Mouse (Mus musculus) R1 (cell line): ENCODE data around the gene Prc1.
"Not testable (repeated sequence)": the region's sequence is repeated elsewhere in the genome, so short reads cannot be mapped to it uniquely, and the experiment has no call there.

ENCODE experiments used
- DNase-seq: peaks from one replicate; pipeline ENCODE4 v3.0.0-alpha.2; 2018; ENCODE audit warnings: low read depth, low spot score

The Prc1 gene

DNA sequence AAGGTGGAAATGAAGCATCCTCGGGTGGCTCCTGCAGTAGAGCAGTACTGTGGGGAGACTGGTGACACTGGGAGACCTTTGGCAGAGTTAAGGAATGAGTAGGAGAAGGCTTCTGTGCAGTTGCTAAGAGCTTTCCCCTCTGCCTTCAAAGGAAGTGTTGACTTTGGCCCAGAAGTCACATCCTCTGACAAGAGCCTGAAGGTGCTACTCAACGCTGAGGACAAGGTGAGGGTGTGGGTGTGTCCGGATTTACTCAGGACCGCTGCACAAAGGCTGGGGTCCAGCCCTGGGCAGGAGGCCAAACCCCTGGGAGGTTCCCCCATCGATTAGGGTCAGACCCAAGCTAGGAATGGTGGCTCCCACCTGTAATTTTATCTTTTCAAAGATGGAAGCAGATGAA is 9.9 kb upstream of the Prc1 start:
- DNase-seq: no peak

DNA sequence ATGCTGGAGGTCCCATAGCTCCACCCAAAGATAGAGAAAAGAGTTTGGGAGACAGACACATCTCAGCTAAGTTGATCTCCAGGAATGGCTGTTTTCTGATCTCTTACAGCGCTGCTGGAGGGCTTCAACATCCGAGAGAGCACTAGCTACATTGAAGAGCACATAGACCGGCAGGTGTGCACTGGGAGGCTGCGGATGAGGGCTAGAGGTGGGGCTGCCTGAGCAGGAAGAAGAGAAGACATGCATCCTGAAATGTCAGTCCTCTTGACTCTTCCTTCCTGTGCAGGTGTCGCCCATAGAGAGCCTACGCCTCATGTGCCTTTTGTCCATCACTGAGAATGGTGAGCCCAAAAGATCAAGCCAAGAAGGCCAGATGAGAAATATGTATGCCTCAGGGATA is 8.5 kb upstream of the Prc1 start:
- DNase-seq: no peak

GRCm38 (mm10) chr7:80287736-80288135 is 6.5 kb upstream of the Prc1 start:
- DNase-seq: no peak

DNA sequence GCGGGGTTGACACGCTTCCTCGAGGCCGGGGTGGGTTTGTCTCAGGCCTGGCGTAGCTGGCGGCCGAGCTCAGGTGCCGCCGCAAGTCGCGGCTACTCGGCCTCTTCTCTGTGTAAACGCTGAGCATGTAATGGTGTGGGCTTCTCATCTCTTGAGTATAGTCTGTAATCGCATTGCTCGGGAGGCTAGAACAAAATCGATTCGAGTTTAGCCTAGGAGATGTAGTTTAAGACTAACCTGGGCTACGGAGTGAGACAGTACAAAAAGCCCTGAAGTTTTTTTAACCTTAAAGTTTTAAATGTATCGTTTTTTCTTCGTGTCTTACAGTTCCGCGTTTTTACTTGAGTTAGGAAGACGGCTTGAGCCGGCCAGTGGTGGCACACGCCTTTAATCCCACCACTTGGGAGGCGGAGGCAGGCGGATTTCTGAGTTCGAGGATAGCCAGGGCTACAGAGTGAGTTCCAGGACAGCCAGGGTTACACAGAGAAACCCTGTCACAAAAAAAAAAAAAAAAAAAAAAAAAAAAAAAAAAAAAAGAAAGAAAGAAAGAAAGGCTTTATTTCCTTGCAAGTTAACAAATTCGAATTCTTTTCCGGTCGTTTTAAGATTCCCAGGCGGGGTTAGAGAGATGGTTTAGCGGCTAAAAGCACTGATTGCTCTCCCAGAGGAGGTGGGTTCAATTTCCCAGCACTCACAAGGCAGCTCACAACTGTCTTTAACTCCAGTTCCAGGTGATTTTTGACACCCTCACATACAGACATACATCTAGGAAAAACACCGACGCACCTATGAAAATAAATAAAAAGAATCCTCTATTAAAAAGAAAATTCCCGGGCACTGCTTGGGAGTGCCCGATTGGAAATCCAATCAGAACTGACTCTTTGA is 756 bp downstream of the Prc1 start:
- DNase-seq: peak; percentile 64

DNA sequence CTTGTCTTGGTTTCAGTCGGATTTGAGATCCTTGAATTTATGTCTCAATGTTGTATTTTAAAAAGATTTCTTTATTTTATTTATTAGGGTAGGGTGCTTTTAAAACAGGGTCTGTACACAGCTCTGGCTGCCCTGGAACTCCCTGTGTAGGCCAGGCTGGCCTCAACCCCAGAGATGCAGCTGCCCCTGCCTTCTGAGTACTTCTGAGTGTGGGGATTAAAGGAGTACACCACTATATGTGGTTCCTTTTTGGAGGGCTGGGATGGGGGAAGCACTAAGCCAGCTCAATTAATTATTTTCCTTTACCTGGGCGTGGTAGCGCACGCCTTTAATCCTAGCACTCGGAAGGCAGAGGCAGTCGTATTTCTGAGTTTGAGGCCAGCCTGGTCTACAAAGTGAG is 2.2 kb downstream of the Prc1 start:
- DNase-seq: no peak

DNA sequence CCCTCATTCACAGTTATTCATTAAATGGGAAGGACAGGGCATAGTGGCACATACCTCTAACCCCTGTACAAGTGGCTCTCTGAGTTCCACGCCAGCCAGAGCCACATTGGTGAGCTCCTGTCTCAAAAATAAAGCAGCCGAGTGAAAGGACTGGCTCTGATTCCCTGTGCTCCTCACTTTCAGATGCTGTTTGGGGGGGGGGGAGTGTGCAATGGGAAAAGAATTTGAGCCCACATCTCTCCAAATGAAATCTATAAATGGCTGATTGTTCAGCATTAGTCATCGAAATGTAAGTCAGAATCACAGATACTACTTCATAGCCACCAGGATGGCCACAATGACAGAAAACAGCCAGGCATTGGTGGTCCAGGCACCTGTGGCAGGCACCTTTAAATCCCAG is 2.8 kb downstream of the Prc1 start:
- DNase-seq: no peak

DNA sequence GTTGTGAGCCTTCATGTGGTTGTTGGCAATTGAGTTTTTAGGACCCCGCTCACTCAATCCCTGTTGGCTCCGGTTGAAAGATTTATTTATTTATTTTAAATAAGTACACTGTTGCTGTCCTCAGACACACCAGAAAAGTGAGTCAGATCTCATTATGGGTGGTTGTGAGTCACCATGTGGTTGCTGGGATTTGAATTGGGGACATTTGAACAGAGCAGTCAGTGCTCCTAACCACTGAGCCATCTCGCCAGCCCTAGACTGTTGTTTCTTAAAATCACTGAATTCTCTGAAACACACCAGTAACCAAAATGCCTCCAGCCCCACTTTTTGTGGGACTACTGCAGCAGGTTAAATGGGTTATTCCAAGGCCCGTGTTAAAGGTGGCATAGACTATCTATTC is 4.5 kb downstream of the Prc1 start:
- no peak for DNase-seq

DNA sequence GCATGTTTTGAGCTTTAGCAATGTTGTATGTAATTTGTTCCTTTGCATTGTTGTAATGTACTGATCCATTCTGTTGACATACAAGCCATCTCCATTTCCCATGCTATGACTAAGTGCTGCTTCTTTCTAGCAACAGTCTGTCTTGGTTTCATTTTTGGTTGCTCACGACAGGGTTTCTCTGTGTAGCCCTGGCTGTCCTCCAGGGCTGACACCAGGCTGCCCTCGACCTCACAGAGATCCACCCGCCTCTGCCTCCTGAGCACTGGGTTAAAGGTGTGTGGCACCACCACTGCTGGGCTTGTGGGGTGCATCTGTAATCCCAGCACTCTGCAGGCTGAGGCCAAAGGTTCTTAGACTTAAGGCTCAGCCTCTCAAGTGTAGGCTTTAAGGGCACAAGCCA is 5.3 kb downstream of the Prc1 start:
- no peak for DNase-seq

DNA sequence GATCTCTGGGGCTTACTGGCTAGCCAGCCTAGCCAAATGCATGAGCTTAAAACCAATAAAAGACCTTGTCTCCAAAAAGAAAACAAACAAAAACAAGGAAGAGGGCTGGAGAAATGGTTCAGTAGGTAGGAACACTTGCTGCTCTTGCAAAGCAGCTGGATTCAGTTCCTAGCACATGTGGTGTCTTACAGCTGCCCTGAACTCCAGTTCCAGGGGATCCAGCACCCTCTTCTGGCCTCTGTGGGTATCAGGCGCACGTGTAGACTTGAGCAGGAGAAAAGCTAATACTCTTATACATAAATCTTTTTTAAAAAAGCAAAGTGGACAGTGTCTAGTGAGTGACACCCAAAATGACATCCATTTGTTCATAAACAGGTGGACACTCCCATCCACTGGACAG is 7.3 kb downstream of the Prc1 start:
- peak; percentile 55 for DNase-seq

DNA sequence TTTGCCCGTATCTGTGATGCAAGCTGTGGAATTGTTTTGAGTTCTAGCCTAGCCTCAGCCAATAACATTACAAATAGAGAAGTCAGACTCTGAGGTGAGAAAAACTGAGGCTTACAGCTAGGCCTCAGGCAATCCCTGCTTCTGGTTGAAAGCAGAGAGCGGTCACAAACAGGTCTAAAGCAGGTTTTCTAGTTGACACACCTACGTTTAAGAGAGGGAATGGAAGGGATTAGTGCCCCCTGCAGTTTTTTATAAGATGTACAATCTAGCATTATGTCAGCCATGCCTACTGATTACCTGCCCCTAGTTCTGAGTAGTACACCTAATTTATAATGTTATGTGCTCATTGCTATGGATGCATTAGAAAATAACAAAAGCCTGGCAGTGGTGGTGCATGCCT is 13.5 kb downstream of the Prc1 start:
- peak; percentile 53 for DNase-seq

- no peak for DNase-seq
These were observed 16.5 kb downstream of the Prc1 start for GRCm38 (mm10) chr7:80310771-80311170.

DNA sequence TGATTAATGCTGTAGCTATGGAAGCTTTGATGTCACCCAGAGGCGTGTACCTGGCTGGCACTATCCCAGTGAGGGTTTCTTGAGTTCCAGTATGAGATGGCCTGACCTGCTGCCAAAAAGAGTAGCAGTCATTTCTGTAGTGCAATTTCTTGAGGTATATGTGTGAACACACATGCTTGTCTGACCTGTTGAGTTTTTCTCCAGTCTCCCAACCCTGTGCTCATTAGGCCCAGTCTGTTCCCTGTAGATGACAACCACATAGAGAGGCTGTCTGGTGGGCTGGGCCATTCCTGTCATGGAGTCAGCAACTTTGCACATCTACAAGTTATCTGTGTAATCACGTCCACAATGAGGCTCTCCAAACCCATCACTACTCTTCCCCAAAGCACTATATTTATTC is 21.5 kb downstream of the Prc1 start:
- DNase-seq: no peak

DNA sequence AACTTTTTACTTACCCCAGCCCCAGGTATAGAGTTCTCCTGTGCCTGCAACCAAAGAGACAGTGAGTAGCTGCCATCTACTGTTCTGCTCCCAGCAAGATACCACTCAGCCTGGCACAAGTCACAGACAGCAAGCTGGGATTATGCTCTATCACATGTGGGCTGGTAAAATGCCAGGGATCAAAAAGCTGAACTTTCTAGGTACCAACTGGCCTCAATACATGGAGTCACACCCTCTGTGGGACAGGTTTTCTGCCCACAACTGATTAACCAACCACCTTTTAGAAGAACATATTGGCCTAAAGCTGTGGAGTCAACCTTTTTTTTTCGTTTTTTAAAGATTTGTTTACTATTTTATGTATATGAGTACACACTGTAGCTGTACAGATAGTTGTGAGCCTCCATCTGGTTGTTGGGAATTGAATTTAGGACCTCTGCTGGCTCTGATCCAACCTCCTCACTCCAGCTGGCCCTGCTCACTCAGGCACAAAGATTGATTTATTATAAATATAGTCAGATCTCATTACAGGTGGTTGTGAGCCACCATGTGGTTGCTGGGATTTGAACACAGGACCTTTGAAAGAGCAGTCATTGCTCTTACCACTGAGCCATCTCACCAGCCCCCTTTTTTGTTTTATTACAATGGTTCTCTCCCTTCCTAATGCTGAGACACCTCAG is 23.3 kb downstream of the Prc1 start:
- no peak for DNase-seq

- DNase-seq: no peak
These were observed 24.4 kb downstream of the Prc1 start for GRCm38 (mm10) chr7:80318670-80319069.

DNA sequence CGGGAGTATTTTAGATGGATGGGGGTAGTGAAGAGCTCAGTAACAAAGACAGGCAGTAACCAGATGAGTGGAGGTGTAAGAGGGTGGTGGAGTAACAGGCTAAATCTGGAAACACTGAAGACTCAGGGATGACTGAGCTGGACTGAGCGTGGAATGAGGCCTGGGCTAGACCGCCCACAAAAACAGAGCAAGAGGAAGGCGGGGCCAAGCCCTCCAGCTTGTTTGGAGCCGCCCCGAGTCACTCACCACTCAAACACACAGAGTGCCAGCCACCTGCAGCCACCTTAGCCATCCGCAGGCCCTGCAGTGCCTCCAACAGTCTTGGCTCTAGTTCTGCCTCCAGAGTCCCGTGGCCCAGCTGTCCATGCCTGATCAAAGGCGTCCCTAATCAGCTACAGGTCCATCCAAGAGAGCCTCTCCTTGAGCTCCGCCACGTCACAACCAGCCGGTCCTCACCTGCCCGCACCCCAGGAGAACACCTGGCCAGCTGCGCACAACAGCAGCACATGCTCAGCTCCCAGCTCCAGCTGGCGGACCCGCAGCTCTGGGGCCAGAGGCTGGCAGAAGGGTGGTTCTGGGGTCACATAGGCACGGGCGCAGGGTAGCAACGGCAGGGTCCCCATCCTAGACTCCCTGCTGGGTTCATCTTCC is 25.7 kb downstream of the Prc1 start:
- peak; percentile 75 for DNase-seq

DNA sequence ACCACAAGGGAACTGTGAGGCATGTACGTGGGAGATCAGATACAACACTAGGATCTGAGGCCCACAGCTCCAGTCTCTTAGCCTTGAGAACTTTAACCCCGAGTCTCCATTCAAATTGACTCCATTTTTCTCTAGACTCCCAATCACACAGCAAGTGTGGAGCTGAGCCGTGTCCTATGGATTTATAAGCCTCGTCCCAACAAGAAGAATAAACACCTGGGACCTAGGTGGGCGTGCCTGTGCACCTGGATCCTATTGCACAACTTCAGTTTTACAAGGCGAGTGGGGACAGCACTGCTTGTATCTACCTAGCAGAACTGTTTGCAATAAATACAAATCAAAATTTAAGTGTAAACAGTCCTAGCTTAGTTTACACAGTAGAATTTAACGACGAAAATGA is 29.1 kb downstream of the Prc1 start:
- DNase-seq: no peak

GRCm38 (mm10) chr7:80324043-80324815 is 30.0 kb downstream of the Prc1 start, which contains the start of gene Rccd1:
Gene Rccd1, minus strand, starts transcription at chr7:80324454.
- DNase-seq: peak; percentile 99

DNA sequence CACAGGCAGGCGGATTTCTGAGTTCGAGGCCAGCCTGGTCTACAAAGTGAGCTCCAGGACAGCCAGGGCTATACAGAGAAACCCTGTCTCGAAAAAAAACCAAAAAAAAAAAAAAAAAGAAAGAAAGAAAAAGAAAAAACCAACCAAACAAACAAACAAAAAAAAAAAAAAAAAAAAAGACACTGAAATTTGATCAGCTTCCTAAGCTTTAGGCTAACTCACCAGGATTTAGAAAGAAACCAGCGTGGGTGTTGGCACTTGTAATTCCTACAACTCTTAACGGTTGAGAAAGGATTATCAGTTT is 30.5 kb downstream of the Prc1 start:
- not testable (repeated sequence) for DNase-seq

GRCm38 (mm10) chr7:80325292-80325868 is 31.1 kb downstream of the Prc1 start:
- no peak for DNase-seq

GRCm38 (mm10) chr7:80326076-80326475 is 31.8 kb downstream of the Prc1 start:
- DNase-seq: no peak

DNA sequence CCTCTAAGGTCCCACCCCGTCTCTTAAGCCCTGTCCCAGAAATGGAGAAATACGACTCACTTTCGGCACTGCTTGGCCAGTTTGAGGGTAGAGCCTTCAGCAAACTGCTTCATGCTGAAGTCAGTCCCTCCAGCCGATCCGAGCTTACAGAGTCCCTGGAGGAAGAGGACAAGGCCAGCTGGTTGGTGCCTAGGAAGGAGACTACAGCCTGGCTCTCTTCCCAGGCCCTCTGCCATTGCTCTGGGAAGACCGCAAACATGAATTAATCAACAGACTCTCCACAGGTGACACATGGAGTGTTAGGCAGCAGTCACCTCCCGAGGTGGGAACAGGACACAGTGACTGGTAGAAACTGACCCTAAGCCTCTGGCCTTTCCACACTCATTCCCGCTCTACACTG is 36.0 kb downstream of the Prc1 start:
- no peak for DNase-seq

DNA sequence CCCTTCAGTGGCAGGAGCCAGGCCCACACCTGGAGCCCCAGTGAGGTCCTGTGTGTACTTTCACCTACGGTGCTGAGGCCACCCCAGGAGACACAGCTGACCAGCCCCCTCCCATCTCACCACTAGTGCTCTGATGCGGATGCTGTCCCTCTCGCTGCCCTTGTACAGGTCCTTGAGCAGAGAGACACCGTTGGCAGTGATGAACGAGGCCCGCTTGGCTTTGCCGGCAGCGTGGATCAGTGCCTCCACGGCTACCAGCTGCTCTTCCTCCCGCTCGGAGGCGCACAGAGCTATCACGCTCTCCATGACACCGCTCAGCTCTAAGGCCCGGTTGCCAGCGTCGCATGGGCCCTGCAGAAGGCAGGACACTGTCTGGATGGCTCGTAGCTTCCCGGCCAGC is 37.2 kb downstream of the Prc1 start:
- no peak for DNase-seq
